20 mouse cellular contexts compared by ENCODE assay signal in the genomic region with DNA sequence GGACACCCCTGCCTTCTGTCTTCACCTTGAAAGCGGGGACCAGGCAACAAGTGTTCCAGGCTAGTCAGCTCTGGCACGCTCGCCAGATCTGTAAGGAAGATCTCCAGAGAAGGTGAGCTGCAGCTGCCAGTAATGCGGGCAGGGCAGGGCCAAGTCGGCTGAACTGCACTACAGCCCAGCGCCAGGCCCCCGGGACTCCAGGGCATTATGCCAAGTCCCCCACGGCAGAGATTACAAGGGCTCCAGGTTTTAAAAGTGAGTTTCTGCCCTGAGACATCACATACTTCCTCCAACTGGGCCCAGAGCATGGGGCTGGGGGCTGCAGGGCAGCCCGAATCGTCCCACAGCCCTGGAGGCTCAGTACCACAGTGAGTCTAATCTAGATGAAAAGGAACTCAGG. TPM values are rescaled to one million over a fixed set of nuclear protein-coding genes. Genes with fewer than 3 reads are reported as not detected.
DNase-seq lines count a peak whose midpoint lies in the region; ATAC-seq lines count a peak whose summit lies in the region.
"Had no signal": no experiment of that assay in that cellular context is flagged by ENCODE, and none has a peak within 500 bp of the region (broad histone marks: within the 10 kb centered on the region; RNA-seq: fewer than 3 reads in every experiment).

No protein-coding gene starts in this region.

- H3K4me3 ChIP-seq in forebrain, embryonic 10.5 days = no peak overlapping the region
- no peak overlapping the region for H3K4me3 ChIP-seq in forebrain, embryonic 11.5 days (ENCODE audit: low read depth, low read length)
- no peak overlapping the region for H3K4me3 ChIP-seq in heart, embryonic 15.5 days
- no peak overlapping the region for H3K4me3 ChIP-seq in embryonic facial prominence, embryonic 13.5 days
- H3K4me3 ChIP-seq: gastrocnemius, adult 2 months; heart, adult 2 months; neural tube, embryonic 12.5 days had no signal

- ATAC-seq in forebrain, embryonic 11.5 days (replicated peaks; ENCODE audit: low FRiP score) = no peak
- no peak for ATAC-seq in heart, embryonic 15.5 days (replicated peaks; ENCODE audit: insufficient number of reproducible peaks, insufficient read depth, low FRiP score, low read depth)
- no peak for ATAC-seq in embryonic facial prominence, embryonic 13.5 days (ENCODE audit: insufficient number of reproducible peaks, insufficient read depth, low FRiP score, low TSS enrichment, low read depth)
- ATAC-seq: CD4-positive, CD25-positive, alpha-beta regulatory T cell, adult 4 months; Patski had no signal

- no peaks in the 10 kb centered on the region for H3K27me3 ChIP-seq in forebrain, embryonic 10.5 days (ENCODE audit: poor library complexity, severe bottlenecking)
- H3K27me3 ChIP-seq in forebrain, embryonic 11.5 days (ENCODE audit: control insufficient read depth, insufficient read depth, low read length) = no peaks in the 10 kb centered on the region
- no peaks in the 10 kb centered on the region for H3K27me3 ChIP-seq in heart, embryonic 15.5 days
- H3K27me3 ChIP-seq in embryonic facial prominence, embryonic 13.5 days = no peaks in the 10 kb centered on the region
- H3K27me3 ChIP-seq: Patski had no signal

- H3K9ac ChIP-seq in forebrain, embryonic 11.5 days (ENCODE audit: low read length) = no peak overlapping the region
- 0 out of 2 replicates have a peak overlapping the region, but pooled peaks have one; percentile 17 for H3K9ac ChIP-seq in heart, embryonic 15.5 days
- 0 out of 2 replicates have a peak overlapping the region, but pooled peaks have one; percentile 3 for H3K9ac ChIP-seq in embryonic facial prominence, embryonic 13.5 days
- H3K9ac ChIP-seq: hindbrain, embryonic 14.5 days; neural tube, embryonic 12.5 days had no signal

- intact Hi-C loops in heart, postnatal 14 days (cut with DNase I) = loop anchor here (5.0 kb wide), 1 partner anchor 48 kb away; no protein-coding TSS in a partner anchor

- H3K36me3 ChIP-seq in forebrain, embryonic 10.5 days (replicated peaks) = no peaks in the 10 kb centered on the region; the same call in 1 of the 2 replicates
- H3K36me3 ChIP-seq in forebrain, embryonic 11.5 days (ENCODE audit: control insufficient read depth, insufficient read depth, low read length) = no peaks in the 10 kb centered on the region
- no peaks in the 10 kb centered on the region for H3K36me3 ChIP-seq in heart, embryonic 15.5 days
- no peaks in the 10 kb centered on the region for H3K36me3 ChIP-seq in embryonic facial prominence, embryonic 13.5 days
- H3K36me3 ChIP-seq: neural tube, embryonic 12.5 days had no signal

- H3K4me2 ChIP-seq in forebrain, embryonic 11.5 days (ENCODE audit: low read depth, low read length, severe bottlenecking) = no peak overlapping the region
- no peak overlapping the region for H3K4me2 ChIP-seq in heart, embryonic 15.5 days
- H3K4me2 ChIP-seq in embryonic facial prominence, embryonic 13.5 days = no peak overlapping the region
- H3K4me2 ChIP-seq: hindbrain, embryonic 14.5 days; midbrain, embryonic 11.5 days; neural tube, embryonic 12.5 days had no signal

- 93% methylated on average over 10 of the region's 10 CpGs for WGBS in forebrain, embryonic 10.5 days
- WGBS in forebrain, embryonic 11.5 days = 89% methylated on average over 10 of the region's 10 CpGs
- WGBS in heart, embryonic 15.5 days = 42% methylated on average over 10 of the region's 10 CpGs
- WGBS in embryonic facial prominence, embryonic 13.5 days = 65% methylated on average over 10 of the region's 10 CpGs

- H3K27ac ChIP-seq in forebrain, embryonic 10.5 days = peak overlapping the region; percentile 35; the same call in 1 of the 2 replicates
- H3K27ac ChIP-seq in forebrain, embryonic 11.5 days (ENCODE audit: low read depth, low read length) = no peak overlapping the region
- H3K27ac ChIP-seq in heart, embryonic 15.5 days = peak overlapping the region; percentile 85
- H3K27ac ChIP-seq in embryonic facial prominence, embryonic 13.5 days = no peak overlapping the region
- H3K27ac ChIP-seq: gastrocnemius, adult 2 months; heart, adult 2 months; hindbrain, embryonic 14.5 days; macrophage; neural tube, embryonic 12.5 days had no signal

- no peak for DNase-seq in forebrain, embryonic 10.5 days (ENCODE audit: extremely low spot score, low spot score)
- DNase-seq in forebrain, embryonic 11.5 days (ENCODE audit: low spot score) = no peak
- DNase-seq in heart, postnatal 14 days = no peak
- DNase-seq in kidney, postnatal 10 days = peak; percentile 52
- no peak for DNase-seq in kidney, adult 18-20 months
- no peak for DNase-seq in cerebellum, adult 11 months
- DNase-seq: adrenal gland, adult 8-10 months; cerebellum, adult 9-11 months; gastrocnemius, adult 2 months; kidney, adult 11 months; right cerebral cortex, postnatal 4 days had no signal

- peaks cover 87% of the 10 kb centered on the region for H3K4me1 ChIP-seq in forebrain, embryonic 10.5 days
- peaks cover 28% of the 10 kb centered on the region for H3K4me1 ChIP-seq in forebrain, embryonic 11.5 days (replicated peaks; ENCODE audit: control insufficient read depth, insufficient read depth, low read length)
- H3K4me1 ChIP-seq in heart, embryonic 15.5 days (replicated peaks) = peaks cover 97% of the 10 kb centered on the region
- peaks cover 72% of the 10 kb centered on the region for H3K4me1 ChIP-seq in embryonic facial prominence, embryonic 13.5 days

- H3K9me3 ChIP-seq in forebrain, embryonic 10.5 days = no peaks in the 10 kb centered on the region
- H3K9me3 ChIP-seq in forebrain, embryonic 11.5 days (ENCODE audit: control insufficient read depth, low read length) = no peaks in the 10 kb centered on the region
- no peaks in the 10 kb centered on the region for H3K9me3 ChIP-seq in heart, embryonic 15.5 days (replicated peaks)
- H3K9me3 ChIP-seq in embryonic facial prominence, embryonic 13.5 days = no peaks in the 10 kb centered on the region
- H3K9me3 ChIP-seq: neural tube, embryonic 12.5 days had no signal

RNA-seq across cellular contexts. Expression of gene Shb, which starts 52.8 kb away (rescaled TPM):
- 2.8 and 3.0 TPM in 2 replicates for polyA plus RNA-seq in forebrain, embryonic 10.5 days (2016; fragmentation: Nextera tagmentation; extraction: Ambion mirVana)
- 8.2 and 9.7 TPM in 2 replicates for polyA plus RNA-seq in forebrain, embryonic 11.5 days (2014; fragmentation: Nextera tagmentation; extraction: Ambion mirVana)
- 8.6 and 10.7 TPM in 2 replicates for polyA plus RNA-seq in heart, embryonic 15.5 days (2015; fragmentation: Nextera tagmentation; extraction: Ambion mirVana)
- 10 to 100 TPM; 29.7 to 46.1 TPM for total RNA-seq in heart, postnatal 14 days (2021)
- polyA plus RNA-seq in embryonic facial prominence, embryonic 13.5 days (2015; fragmentation: Nextera tagmentation; extraction: Ambion mirVana) = 3.8 and 4.2 TPM in 2 replicates

Comparison
In these comparisons a context has a peak if more than half of its experiments do, and no peak if none do; other contexts are left out.
1. H3K27ac ChIP-seq: peak in forebrain, embryonic 10.5 days (single experiment) and heart, embryonic 15.5 days (single experiment); none in forebrain, embryonic 11.5 days (single experiment) and embryonic facial prominence, embryonic 13.5 days (single experiment).